Mouse (Mus musculus) liver, embryonic 16.5 days (tissue): ENCODE data around the gene Ecd. TPM values are rescaled to one million over a fixed set of nuclear protein-coding genes. Genes with fewer than 3 reads are reported as not detected.

ENCODE experiments used
- ATAC-seq: fragments of 200-750 bp; cut with Nextera tagmentation; 2 replicates; pipeline ENCODE4 v1.8.0; 2017; ENCODE audit warnings: low read depth, mild to moderate bottlenecking, moderate number of reproducible peaks, moderate library complexity
- H3K27ac ChIP-seq: fragments of 300-500 bp; sonication (generic); 2 replicates; pipeline ENCODE4 v1.5.1; 2014; ENCODE audit warnings: mild to moderate bottlenecking, low read length
- H3K27me3 ChIP-seq: fragments of 300-500 bp; sonication (generic); 2 replicates; pipeline ENCODE4 v1.6.1; 2014; ENCODE audit warnings: low read depth, low read length, mixed read lengths; ENCODE audit not compliant: control insufficient read depth, insufficient read depth
- H3K36me3 ChIP-seq: fragments of 300-500 bp; sonication (generic); 2 replicates; pipeline ENCODE4 v1.6.1; 2014; ENCODE audit warnings: mild to moderate bottlenecking; ENCODE audit not compliant: control insufficient read depth, insufficient read depth
- H3K4me1 ChIP-seq: fragments of 300-500 bp; sonication (generic); 2 replicates; pipeline ENCODE4 v1.6.1; 2014; ENCODE audit warnings: low read depth, low read length, mixed read lengths; ENCODE audit not compliant: control insufficient read depth
- H3K4me2 ChIP-seq: fragments of 300-500 bp; sonication (generic); 2 replicates; pipeline ENCODE4 v1.6.1; 2014; ENCODE audit warnings: low read depth, low read length, mixed read lengths
- H3K4me3 ChIP-seq: fragments of 300-500 bp; sonication (generic); 2 replicates; pipeline ENCODE4 v1.5.1; 2014; ENCODE audit warnings: low read depth, mild to moderate bottlenecking, low read length
- H3K9ac ChIP-seq: fragments of 300-500 bp; sonication (generic); 2 replicates; pipeline ENCODE4 v1.6.1; 2014; ENCODE audit warnings: low read depth, low read length
- H3K9me3 ChIP-seq: fragments of 300-500 bp; sonication (generic); replicated peaks from 2 replicates; pipeline ENCODE4 v1.6.1; 2016; ENCODE audit warnings: low read length; ENCODE audit not compliant: control insufficient read depth
- WGBS: fragments of 180-500 bp; shearing (Covaris S2); extraction: QIAGEN DNeasy Blood & Tissue Kit; methylation state at CpG from one replicate; pipeline ENCODE4 v1.1.7; 2014; ENCODE audit not compliant: insufficient replicate concordance; 5-methylcytosine and 5-hydroxymethylcytosine counted together
- polyA plus RNA-seq: library from polyadenylated mRNA; unstranded; fragments of >200 nt; fragmentation: Nextera tagmentation; extraction: Ambion mirVana; gene quantifications from 2 replicates; pipeline ENCODE4 v1.2.1, GENCODE M21; 2015

Gene Ecd
- 24.5 and 24.8 TPM in 2 replicates for polyA plus RNA-seq

- WGBS, result under 1% methylated on average over 42 of the region's 42 CpGs
- Histone ChIP-seq H3K9ac (peak within 1 kb of the TSS; percentile 92), H3K27me3 (no peaks in the 10 kb centered on the region), H3K36me3 (peaks cover 3% of the 10 kb centered on the region; the same call in 1 of the 2 replicates), H3K4me2 (peak within 1 kb of the TSS; percentile 53), H3K4me3 (peak within 1 kb of the TSS; percentile 79), H3K27ac (peak within 1 kb of the TSS; percentile 84), H3K4me1 (peaks cover 14% of the 10 kb centered on the region), H3K9me3 (no peaks in the 10 kb centered on the region)
- peak; percentile 99 for ATAC-seq
These were observed at the start of gene Ecd, which contains the start of gene Fam149b for GRCm38 (mm10) chr14:20347991-20348541. Ecd (minus strand) TSS chr14:20348121. Fam149b (plus strand) TSS chr14:20348162.

- 77% methylated on average over 9 of the region's 9 CpGs for WGBS
- H3K9ac ChIP-seq, result no peak overlapping the region
- H3K9me3 ChIP-seq, result no peaks in the 10 kb centered on the region
- H3K27ac ChIP-seq, result no peak overlapping the region
- no peaks in the 10 kb centered on the region for H3K27me3 ChIP-seq
- ATAC-seq, result no peak
- no peaks in the 10 kb centered on the region for H3K36me3 ChIP-seq
- no peak overlapping the region for H3K4me3 ChIP-seq
- peaks cover 5% of the 10 kb centered on the region for H3K4me1 ChIP-seq
- no peak overlapping the region for H3K4me2 ChIP-seq
These were observed 49.3 kb upstream of the Ecd start for GRCm38 (mm10) chr14:20397220-20397619.

DNA sequence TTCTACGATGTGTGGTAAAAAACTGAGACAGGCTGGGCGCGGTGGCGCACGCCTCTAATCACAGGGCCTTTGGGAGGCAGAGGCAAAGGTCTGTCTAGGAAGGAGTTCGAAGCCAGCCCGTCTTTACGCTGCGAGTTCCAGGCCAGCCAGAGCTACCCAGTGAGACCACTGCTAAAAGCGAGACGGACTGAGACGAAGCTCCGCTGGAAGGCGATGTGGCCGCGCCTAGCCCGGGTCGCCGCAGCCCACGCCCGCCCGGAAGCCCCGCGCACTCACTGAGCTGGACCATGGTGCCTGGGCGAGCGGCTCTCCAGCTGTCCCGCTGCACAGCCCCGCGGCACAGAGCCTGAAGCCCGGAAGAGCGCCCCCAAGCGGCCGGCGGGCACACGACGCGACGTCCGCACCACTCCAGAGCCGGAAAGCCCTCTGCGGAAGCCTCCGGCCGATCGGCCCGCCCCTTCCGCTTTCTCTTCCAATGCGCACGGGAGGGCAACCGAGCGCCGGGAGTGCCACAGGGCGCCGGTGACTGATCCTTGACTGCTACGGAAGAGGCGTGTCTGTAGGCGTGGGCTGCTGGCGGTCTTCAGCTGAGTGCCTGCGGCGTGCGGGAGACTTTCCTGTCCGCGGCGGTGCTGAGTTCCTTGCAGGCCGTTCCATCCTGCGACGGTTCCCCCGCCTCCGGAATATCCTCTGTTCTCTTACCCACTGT lies 45.4 kb upstream of the Ecd start, which contains the start of gene Mrps16:
TSS of gene Mrps16 (minus strand) at position 430 of the 709 bp plus-strand sequence.
- Histone ChIP-seq H3K27ac (peak within 1 kb of the TSS; percentile 79), H3K9ac (peak within 1 kb of the TSS; percentile 85), H3K36me3 (no peaks in the 10 kb centered on the region), H3K4me2 (peak within 1 kb of the TSS; percentile 90), H3K4me3 (peak within 1 kb of the TSS; percentile 80), H3K9me3 (no peaks in the 10 kb centered on the region), H3K4me1 (peaks cover 11% of the 10 kb centered on the region), H3K27me3 (no peaks in the 10 kb centered on the region)
- ATAC-seq, result peak; percentile 97
- WGBS, result under 1% methylated on average over 68 of the region's 68 CpGs

GRCm38 (mm10) chr14:20392326-20392725 lies 44.4 kb upstream of the Ecd start:
- 46% methylated on average over 3 of the region's 4 CpGs for WGBS
- Histone ChIP-seq H3K27me3 (no peaks in the 10 kb centered on the region), H3K4me2 (peak overlapping the region; percentile 11; the same call in 1 of the 2 replicates), H3K27ac (no peak overlapping the region), H3K9me3 (no peaks in the 10 kb centered on the region), H3K36me3 (no peaks in the 10 kb centered on the region), H3K9ac (no peak overlapping the region), H3K4me1 (peaks cover 17% of the 10 kb centered on the region), H3K4me3 (no peak overlapping the region)
- ATAC-seq, result no peak

DNA sequence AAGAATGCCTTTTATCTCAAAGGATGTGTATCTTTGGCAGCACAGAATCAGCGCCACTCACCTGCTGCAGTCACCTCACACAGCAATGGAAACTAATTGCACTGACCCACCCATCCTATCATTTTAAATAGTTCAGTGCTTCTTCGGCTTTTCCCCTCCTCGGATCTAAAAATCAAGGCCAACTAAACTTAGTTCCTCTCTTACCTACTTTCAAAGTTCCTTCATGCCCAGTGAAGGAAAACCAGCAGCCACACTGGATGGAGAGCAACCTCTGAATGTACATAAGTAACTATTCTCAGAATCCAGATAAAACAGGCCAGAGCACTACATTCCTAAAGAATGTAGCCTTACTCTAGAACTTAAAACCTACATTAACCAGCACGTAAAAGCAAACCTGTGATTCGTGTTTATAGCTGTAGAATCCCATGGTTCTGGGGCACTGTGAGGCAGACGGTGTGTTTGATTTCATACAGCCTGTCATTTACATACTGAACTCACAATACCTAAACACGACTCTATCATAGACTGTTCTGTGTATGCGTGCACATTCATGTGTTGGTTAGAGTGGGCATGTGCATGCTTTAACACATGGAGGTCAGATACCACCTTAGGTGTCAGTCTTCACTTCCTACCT lies 41.6 kb upstream of the Ecd start:
- Histone ChIP-seq H3K27me3 (no peaks in the 10 kb centered on the region), H3K4me2 (peak overlapping the region; percentile 81), H3K9ac (peak overlapping the region; percentile 83), H3K36me3 (peaks cover 4% of the 10 kb centered on the region), H3K4me1 (peaks cover 31% of the 10 kb centered on the region), H3K9me3 (no peaks in the 10 kb centered on the region), H3K27ac (peak overlapping the region; percentile 65; the same call in 1 of the 2 replicates), H3K4me3 (peak overlapping the region; percentile 82)
- ATAC-seq, result no peak
- 70% methylated on average over 8 of the region's 8 CpGs for WGBS

GRCm38 (mm10) chr14:20388441-20389129 lies 40.7 kb upstream of the Ecd start, which contains the start of gene Dnajc9:
Dnajc9 (minus strand) TSS chr14:20388910.
- H3K4me3 ChIP-seq, result peak within 1 kb of the TSS; percentile 82
- no peaks in the 10 kb centered on the region for H3K27me3 ChIP-seq
- H3K9me3 ChIP-seq, result no peaks in the 10 kb centered on the region
- peak within 1 kb of the TSS; percentile 77 for H3K27ac ChIP-seq
- ATAC-seq, result peak; percentile 59
- peaks cover 27% of the 10 kb centered on the region for H3K4me1 ChIP-seq
- peak within 1 kb of the TSS; percentile 81 for H3K4me2 ChIP-seq
- H3K36me3 ChIP-seq, result peaks cover 4% of the 10 kb centered on the region
- WGBS, result under 1% methylated on average over 59 of the region's 59 CpGs
- H3K9ac ChIP-seq, result peak within 1 kb of the TSS; percentile 83

- H3K27me3 ChIP-seq, result no peaks in the 10 kb centered on the region
- H3K4me1 ChIP-seq, result peaks cover 6% of the 10 kb centered on the region; the same call in 1 of the 2 replicates
- no peak overlapping the region for H3K4me3 ChIP-seq
- 66% methylated on average over 9 of the region's 9 CpGs for WGBS
- no peak for ATAC-seq
- peaks cover 5% of the 10 kb centered on the region; the same call in 1 of the 2 replicates for H3K36me3 ChIP-seq
- H3K9me3 ChIP-seq, result no peaks in the 10 kb centered on the region
- no peak overlapping the region for H3K9ac ChIP-seq
- no peak overlapping the region for H3K4me2 ChIP-seq
- H3K27ac ChIP-seq, result no peak overlapping the region
These were observed 32.0 kb upstream of the Ecd start for GRCm38 (mm10) chr14:20379753-20380430.

DNA sequence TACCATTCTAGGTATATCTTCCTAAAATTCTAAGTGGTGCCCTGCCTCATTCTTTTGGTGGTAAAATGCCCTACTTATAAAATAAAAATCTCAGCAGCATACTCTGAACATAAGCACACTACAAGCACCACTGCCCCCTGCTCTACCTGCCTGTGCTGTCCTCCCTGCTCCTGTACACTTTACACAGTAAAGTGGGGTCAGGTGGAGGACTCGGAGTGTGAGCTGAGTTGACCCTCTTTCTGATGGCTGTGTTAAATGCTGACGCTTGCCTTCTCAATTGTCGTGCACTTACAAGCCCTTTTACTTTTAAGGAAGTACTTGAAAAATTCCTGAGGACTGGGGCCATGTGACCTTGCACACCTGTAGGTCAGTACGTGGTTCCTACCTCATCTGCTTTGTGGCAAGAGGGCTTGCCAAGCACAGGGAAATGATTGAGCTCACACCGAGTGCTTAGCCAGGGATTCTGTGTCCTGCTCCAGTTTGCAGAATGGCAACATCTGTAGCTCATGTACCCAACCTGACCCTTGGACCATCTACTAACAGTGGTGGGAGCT lies 31.2 kb upstream of the Ecd start:
- WGBS, result 61% methylated on average over 5 of the region's 5 CpGs
- Histone ChIP-seq H3K9ac (no peak overlapping the region), H3K4me1 (peaks cover 6% of the 10 kb centered on the region; the same call in 1 of the 2 replicates), H3K4me3 (no peak overlapping the region), H3K27ac (no peak overlapping the region), H3K9me3 (no peaks in the 10 kb centered on the region), H3K36me3 (peaks cover 5% of the 10 kb centered on the region; the same call in 1 of the 2 replicates), H3K4me2 (no peak overlapping the region), H3K27me3 (no peaks in the 10 kb centered on the region)
- no peak for ATAC-seq
